Mouse (Mus musculus) right cerebral cortex, postnatal 4 days (tissue): ENCODE results near the gene Gm9913.

Source experiments
- DNase-seq: peaks from one replicate; pipeline ENCODE4 v3.0.0-alpha.2; 2022

The Gm9913 gene

GRCm38 (mm10) chr2:125498216-125498615 is 6.7 kb upstream of the Gm9913 start:
- no peak for DNase-seq

- no peak for DNase-seq
Observed at GRCm38 (mm10) chr2:125501526-125501925, 3.4 kb upstream of the Gm9913 start.

- DNase-seq = peak; percentile 72
Observed at GRCm38 (mm10) chr2:125505746-125506315, 942 bp downstream of the Gm9913 start.

GRCm38 (mm10) chr2:125506316-125507054 is 1.6 kb downstream of the Gm9913 start:
- peak; percentile 68 for DNase-seq

GRCm38 (mm10) chr2:125507893-125508292 is 3.0 kb downstream of the Gm9913 start, which contains the start of gene Fbn1:
Fbn1 (minus strand) TSS chr2:125507993.
- no peak for DNase-seq

- DNase-seq = no peak
Observed at GRCm38 (mm10) chr2:125508381-125508780, 3.5 kb downstream of the Gm9913 start.

GRCm38 (mm10) chr2:125510752-125511151 is 5.9 kb downstream of the Gm9913 start:
- DNase-seq = no peak

- no peak for DNase-seq
Observed at GRCm38 (mm10) chr2:125511898-125512297, 7.0 kb downstream of the Gm9913 start.

- no peak for DNase-seq
Observed at GRCm38 (mm10) chr2:125512544-125512943, 7.7 kb downstream of the Gm9913 start.

- DNase-seq = no peak
Observed at GRCm38 (mm10) chr2:125514391-125514790, 9.5 kb downstream of the Gm9913 start.

GRCm38 (mm10) chr2:125515291-125516057 is 10.6 kb downstream of the Gm9913 start:
- no peak for DNase-seq

- DNase-seq = no peak
Observed at GRCm38 (mm10) chr2:125516594-125516993, 11.7 kb downstream of the Gm9913 start.

- no peak for DNase-seq
Observed at GRCm38 (mm10) chr2:125525484-125525883, 20.6 kb downstream of the Gm9913 start.

- no peak for DNase-seq
Observed at GRCm38 (mm10) chr2:125526566-125526965, 21.7 kb downstream of the Gm9913 start.

- no peak for DNase-seq
Observed at GRCm38 (mm10) chr2:125530665-125531064, 25.8 kb downstream of the Gm9913 start.

- no peak for DNase-seq
Observed at GRCm38 (mm10) chr2:125539640-125540039, 34.8 kb downstream of the Gm9913 start.

GRCm38 (mm10) chr2:125540579-125540978 is 35.7 kb downstream of the Gm9913 start:
- no peak for DNase-seq

- no peak for DNase-seq
Observed at GRCm38 (mm10) chr2:125541451-125541850, 36.6 kb downstream of the Gm9913 start.

- no peak for DNase-seq
Observed at GRCm38 (mm10) chr2:125543646-125544045, 38.8 kb downstream of the Gm9913 start.

- no peak for DNase-seq
Observed at GRCm38 (mm10) chr2:125544986-125545385, 40.1 kb downstream of the Gm9913 start.

- no peak for DNase-seq
Observed at GRCm38 (mm10) chr2:125548806-125549578, 44.1 kb downstream of the Gm9913 start.

- no peak for DNase-seq
Observed at GRCm38 (mm10) chr2:125555830-125556229, 50.9 kb downstream of the Gm9913 start.
